Mouse (Mus musculus): ENCODE measurements around the gene S100a3. TPM values are rescaled to one million over a fixed set of nuclear protein-coding genes. Genes with fewer than 3 reads are reported as not detected.

S100a3 gene
- total RNA-seq, 4 experiments from 2014 or later: not detected

- no peak for DNase-seq
Observed at GRCm38 (mm10) chr3:90601486-90602110, 41.2 kb downstream of the S100a3 start, which contains the start of gene Gm42674. TSS of gene Gm42674 (plus strand) at chr3:90601904.

- DNase-seq: no peak
Observed at GRCm38 (mm10) chr3:90603623-90604022, 43.2 kb downstream of the S100a3 start, which contains the start of gene S100a4. TSS of gene S100a4 (plus strand) at chr3:90603771.

- DNase-seq: peak; percentile 84
Observed at GRCm38 (mm10) chr3:90604416-90604815, 44.0 kb downstream of the S100a3 start.

GRCm38 (mm10) chr3:90605049-90605448 lies 44.7 kb downstream of the S100a3 start:
- no peak for DNase-seq

- no peak for DNase-seq
Observed at GRCm38 (mm10) chr3:90605736-90606135, 45.4 kb downstream of the S100a3 start.

- DNase-seq: no peak
Observed at GRCm38 (mm10) chr3:90606185-90606584, 45.8 kb downstream of the S100a3 start.

- no peak for DNase-seq
Observed at GRCm38 (mm10) chr3:90607361-90607760, 47.0 kb downstream of the S100a3 start.

GRCm38 (mm10) chr3:90608223-90608622 lies 47.8 kb downstream of the S100a3 start, which contains the start of gene S100a5:
TSS of gene S100a5 (plus strand) at chr3:90608523.
- DNase-seq: no peak

- no peak for DNase-seq
Observed at GRCm38 (mm10) chr3:90609102-90609501, 48.7 kb downstream of the S100a3 start.

GRCm38 (mm10) chr3:90611494-90611893 lies 51.1 kb downstream of the S100a3 start:
- DNase-seq: no peak

GRCm38 (mm10) chr3:90612061-90612460 lies 51.7 kb downstream of the S100a3 start:
- no peak for DNase-seq

GRCm38 (mm10) chr3:90612728-90613291 lies 52.4 kb downstream of the S100a3 start, which contains the start of gene S100a6:
TSS of gene S100a6 (plus strand) at chr3:90612882.
- peak; percentile 28 for DNase-seq

GRCm38 (mm10) chr3:90613461-90614147 lies 53.2 kb downstream of the S100a3 start:
- DNase-seq: no peak

GRCm38 (mm10) chr3:90614148-90614530 lies 53.8 kb downstream of the S100a3 start:
- no peak for DNase-seq

GRCm38 (mm10) chr3:90614611-90615251 lies 54.4 kb downstream of the S100a3 start:
- no peak for DNase-seq

GRCm38 (mm10) chr3:90615415-90615814 lies 55.0 kb downstream of the S100a3 start:
- peak; percentile 61 for DNase-seq

- no peak for DNase-seq
Observed at GRCm38 (mm10) chr3:90615911-90616310, 55.5 kb downstream of the S100a3 start.

- DNase-seq: no peak
Observed at GRCm38 (mm10) chr3:90617586-90617985, 57.2 kb downstream of the S100a3 start.

GRCm38 (mm10) chr3:90621552-90621951 lies 61.2 kb downstream of the S100a3 start:
- no peak for DNase-seq

- peak; percentile 53 for DNase-seq
Observed at GRCm38 (mm10) chr3:90623435-90624071, 63.2 kb downstream of the S100a3 start.

- DNase-seq: no peak
Observed at GRCm38 (mm10) chr3:90625496-90625895, 65.1 kb downstream of the S100a3 start.

- no peak for DNase-seq
Observed at GRCm38 (mm10) chr3:90626266-90627021, 66.1 kb downstream of the S100a3 start.

Measured in adrenal gland, adult 8-10 months (tissue).